Mouse (Mus musculus): ENCODE results near the gene Gas2l3.

The Gas2l3 gene

GRCm38 (mm10) chr10:89395321-89395720 is 48.4 kb downstream of the Gas2l3 start:
- DNase-seq = peak; percentile 71

GRCm38 (mm10) chr10:89392687-89393086 is 51.1 kb downstream of the Gas2l3 start:
- peak; percentile 42 for DNase-seq

DNA sequence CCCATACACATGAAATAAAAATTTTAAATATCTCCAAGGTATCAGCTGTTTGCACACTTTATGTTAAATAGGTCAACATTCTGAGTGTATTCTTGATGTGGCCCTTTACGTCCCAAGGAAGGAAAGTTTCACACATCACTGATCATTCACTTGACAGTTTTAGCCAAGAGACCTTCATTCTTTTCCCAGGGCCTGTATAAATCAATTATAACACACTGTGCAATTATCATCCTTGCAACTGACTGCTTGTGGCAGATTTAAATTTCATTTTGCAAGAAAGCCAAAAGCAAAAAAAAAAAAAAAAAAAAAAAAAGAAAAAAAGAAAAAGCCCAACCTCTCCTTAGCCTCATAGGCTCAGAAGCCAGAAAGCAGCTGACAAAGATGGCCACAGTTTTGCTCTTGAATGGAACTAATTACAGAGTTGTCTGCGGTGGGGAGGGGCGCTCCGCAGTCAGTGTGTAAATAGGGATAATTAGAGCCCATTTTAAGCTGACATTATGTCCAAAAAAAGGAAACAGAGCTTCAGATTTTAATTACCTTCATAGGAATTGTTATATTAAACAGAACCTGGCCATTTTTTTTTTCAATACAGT is 52.1 kb downstream of the Gas2l3 start:
- peak; percentile 30 for DNase-seq

- no peak for DNase-seq
Measured at GRCm38 (mm10) chr10:89386461-89386860, 57.3 kb downstream of the Gas2l3 start.

DNA sequence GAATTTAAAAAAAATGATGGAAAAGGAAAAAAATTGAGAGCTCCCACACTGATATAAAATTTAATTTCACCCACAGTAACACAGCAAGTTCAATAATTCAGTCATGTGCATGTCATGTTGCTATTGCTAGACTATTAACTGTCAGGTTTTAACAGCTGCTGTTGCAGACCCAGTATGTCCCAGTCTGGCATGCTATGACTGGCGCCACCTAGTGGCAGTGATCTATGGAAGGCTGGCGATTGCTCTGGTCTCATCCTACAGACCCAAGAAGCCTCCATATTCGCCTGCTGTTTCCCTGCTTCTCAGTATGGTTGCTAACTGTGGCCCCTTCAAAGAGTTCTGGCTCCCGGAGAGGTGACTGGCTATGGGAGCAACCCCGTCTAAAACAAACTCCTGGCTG is 60.3 kb downstream of the Gas2l3 start:
- DNase-seq = peak; percentile 94

- peak; percentile 74 for DNase-seq
Measured at GRCm38 (mm10) chr10:89377750-89378149, 66.0 kb downstream of the Gas2l3 start.

DNA sequence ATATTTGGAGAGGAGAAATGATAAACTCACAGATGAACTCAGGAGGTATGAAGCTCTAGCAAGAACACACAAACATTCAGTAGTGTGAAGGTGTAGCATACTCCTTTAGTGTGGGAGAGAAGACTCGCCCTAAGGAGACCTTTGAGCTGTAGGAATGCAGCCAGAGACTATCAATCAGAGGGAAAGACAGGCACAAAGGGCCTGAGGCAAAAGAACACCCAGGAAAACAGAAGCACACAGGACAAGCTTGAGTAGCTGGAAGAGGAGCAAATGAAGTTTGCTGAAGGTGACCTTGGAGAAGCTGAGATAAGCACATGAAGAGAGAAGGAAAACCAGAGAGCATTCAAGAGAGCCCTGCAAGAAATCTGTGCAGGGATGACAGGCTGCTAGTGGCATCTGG is 73.7 kb downstream of the Gas2l3 start:
- DNase-seq = peak; percentile 42

DNA sequence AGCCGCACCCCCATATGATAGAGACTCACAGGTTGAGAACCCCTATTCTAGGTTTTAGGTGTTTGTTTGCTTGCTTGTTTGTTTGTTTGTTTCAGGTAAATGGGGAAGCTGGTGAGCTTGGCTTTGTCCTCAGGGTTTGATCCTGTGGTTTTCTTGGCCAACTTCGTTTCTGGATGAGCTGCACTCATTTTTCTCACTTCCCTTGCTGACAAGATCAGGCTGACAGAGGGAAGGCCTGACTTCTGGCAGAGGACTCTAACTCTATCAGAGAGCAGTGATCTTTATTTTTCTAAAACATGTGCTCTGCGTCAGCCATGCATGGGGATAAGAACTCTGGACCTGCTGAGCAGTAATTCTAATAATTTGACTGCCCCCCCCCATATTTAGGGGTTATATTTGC is 84.8 kb downstream of the Gas2l3 start:
- peak; percentile 18 for DNase-seq
